Mouse (Mus musculus): ENCODE measurements around the gene Sfswap. TPM values are rescaled to one million over a fixed set of nuclear protein-coding genes. Genes with fewer than 3 reads are reported as not detected.

Gene Sfswap
- polyA plus RNA-seq (2012; ENCODE audit: insufficient read depth, insufficient read length, missing spikeins) = 17.6 and 23.7 TPM in 2 replicates

DNA sequence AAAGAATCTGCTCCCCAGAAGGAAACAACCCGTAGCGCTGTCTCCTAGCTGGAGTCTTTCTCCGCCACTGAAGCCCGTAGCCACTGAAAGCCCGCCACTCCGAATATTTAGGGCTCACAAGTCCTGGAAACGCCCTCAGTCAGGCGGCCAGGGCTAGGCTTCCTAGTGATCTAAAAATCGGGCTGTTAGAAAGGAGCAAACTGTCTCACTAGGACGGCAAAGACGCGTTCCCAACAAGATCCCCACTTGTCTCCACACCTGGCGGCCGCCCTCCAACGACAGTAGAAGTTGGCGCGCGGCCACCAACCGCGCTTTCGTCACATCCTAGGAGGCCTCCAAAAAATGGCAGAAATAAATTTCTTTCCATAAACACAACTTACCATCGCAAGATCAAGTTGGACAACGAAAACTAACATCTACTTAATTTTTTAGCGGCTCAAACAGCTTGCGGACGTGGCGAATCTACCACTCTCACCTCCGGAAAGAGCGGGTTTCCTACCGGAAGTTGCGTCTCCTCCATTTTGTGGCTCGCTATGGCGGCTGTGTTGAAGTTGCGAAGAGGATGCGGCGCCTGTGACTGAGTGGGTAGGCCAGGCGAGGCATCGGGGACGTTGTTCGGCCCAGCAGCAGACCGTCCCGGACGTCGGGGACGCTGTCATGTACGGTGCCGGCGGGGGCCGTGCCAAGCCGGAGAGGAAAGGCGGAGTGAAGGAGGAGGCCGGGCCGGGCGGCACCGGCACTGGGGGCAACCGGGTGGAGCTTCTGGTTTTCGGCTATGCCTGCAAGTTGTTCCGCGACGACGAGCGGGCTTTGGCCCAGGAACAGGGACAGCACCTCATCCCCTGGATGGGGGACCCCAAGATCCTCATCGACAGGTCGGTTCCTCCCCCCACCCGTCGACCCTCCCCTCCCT lies at the start of gene Sfswap:
Sfswap (plus strand) TSS at position 500 of the 913 bp plus-strand sequence.
- H3K4me3 ChIP-seq (ENCODE audit: insufficient read depth, low read depth, low read length) = peak within 1 kb of the TSS; percentile 96
- H3K4me1 ChIP-seq (ENCODE audit: control insufficient read depth, insufficient read depth, insufficient read length, low read length) = peaks cover 8% of the 10 kb centered on the region; the same call in 1 of the 2 replicates
- peak within 1 kb of the TSS; percentile 90 for H3K27ac ChIP-seq (replicated peaks; ENCODE audit: low read depth, low read length)

DNA sequence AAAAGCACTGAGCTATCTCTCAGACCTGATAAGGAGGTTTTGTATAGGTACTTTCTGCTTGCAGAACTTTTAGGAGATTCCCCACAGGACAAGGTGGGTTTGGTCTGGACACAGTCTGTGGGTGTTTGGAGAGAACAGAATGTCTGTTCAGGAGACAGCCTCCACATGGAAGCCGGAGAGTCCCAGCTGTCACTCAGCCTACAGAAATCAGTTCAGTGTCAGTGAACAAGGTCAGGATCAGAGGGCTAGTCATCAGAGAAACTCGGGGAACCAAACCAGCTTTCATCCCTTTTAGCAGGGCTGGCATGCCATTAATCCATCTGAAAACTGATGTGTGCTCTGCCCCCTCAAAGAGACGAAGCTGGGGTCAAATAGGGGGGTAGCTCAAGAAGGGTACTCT lies 48.5 kb upstream of the Sfswap start:
- H3K27ac ChIP-seq (replicated peaks; ENCODE audit: low read depth, low read length) = no peak overlapping the region
- H3K4me1 ChIP-seq (ENCODE audit: control insufficient read depth, insufficient read depth, insufficient read length, low read length) = peaks cover 3% of the 10 kb centered on the region; the same call in 1 of the 2 replicates
- no peak overlapping the region for H3K4me3 ChIP-seq (ENCODE audit: insufficient read depth, low read depth, low read length)

DNA sequence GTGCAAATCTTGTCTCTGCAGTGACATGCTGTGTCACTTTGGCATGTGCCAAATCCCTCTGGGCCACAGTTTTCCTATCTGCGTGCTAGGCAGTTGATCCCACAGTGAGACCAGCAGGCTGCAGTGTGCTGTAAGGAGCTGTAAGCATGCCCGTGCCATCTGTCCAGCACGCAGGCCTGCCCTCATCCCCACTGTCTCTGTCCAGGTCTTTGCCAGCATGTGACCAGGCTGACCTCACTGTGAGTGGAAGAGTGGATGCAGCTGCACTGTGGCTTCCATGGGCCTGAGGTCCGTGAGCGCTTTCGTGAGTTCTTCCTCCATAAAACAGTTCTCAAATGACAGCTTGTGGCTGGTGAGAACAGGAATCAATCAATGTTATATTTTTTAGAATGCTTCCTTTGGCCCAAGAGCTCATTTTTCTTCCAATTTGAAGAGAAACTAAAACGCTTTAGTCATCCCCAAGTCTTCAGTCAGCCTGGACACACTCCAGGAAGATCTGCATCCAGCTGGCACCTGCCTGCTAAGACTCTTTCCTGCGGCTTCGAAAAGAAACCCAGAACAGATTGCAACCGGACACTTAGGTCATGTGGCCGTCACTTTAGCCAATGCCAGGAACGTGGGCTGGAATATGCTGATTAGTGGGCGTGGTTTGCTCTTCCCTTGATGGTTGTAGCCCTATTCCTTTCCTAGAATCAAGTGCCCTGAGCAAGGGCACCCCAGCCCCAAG lies 46.1 kb upstream of the Sfswap start:
- Histone ChIP-seq H3K4me3 (ENCODE audit: insufficient read depth, low read depth, low read length) (peak overlapping the region; percentile 12; the same call in 1 of the 2 replicates), H3K27ac (replicated peaks; ENCODE audit: low read depth, low read length) (no peak overlapping the region), H3K4me1 (ENCODE audit: control insufficient read depth, insufficient read depth, insufficient read length, low read length) (peaks cover 13% of the 10 kb centered on the region)

DNA sequence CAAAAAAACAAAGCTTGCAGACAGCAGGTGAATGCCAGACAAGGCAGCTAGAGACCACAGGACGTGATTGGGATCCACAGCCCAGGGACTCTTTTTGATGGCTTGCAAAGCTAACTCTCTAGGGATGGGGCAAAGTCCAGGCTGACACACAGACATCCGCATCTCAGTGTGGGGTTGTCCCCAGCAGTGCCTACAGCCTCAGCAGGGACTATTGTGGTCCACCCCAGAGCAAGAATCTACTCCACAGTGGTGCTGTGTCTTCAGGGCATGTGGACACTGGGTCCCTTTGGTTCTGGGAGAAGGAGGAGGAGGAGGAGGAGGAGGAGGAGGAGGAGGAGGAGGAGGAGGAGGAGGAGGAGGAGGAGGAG lies 45.5 kb upstream of the Sfswap start:
- no peak overlapping the region for H3K27ac ChIP-seq (replicated peaks; ENCODE audit: low read depth, low read length)
- H3K4me1 ChIP-seq (ENCODE audit: control insufficient read depth, insufficient read depth, insufficient read length, low read length) = peaks cover 15% of the 10 kb centered on the region
- no peak overlapping the region for H3K4me3 ChIP-seq (ENCODE audit: insufficient read depth, low read depth, low read length)

DNA sequence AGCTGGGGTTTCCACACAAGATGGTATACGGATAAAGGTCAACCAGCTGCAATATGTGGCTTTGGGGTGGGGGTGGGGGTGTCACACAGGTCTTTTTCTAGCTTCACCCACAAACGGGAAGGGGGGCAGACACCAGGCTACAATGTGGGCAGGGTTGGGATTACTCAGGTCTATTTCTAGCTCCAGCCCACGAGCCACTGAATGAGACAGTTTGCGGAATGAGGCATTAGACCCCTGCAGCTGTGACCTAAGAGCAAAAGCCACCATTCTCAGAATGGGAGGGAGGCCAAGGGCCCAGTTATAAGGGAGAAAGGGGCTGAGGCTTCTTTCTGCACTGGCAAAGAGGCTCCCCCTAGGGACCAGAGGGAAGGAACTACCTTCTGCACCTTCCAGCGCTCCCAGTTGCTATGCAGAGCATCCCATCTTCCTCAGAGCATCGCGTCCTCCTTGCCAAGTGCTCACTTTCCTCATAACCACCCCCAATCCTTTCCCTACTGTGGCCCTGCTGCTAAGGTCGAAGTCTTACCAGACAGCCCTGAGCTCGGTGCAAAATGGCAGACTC lies 44.4 kb upstream of the Sfswap start:
- Histone ChIP-seq H3K4me3 (ENCODE audit: insufficient read depth, low read depth, low read length) (no peak overlapping the region), H3K4me1 (ENCODE audit: control insufficient read depth, insufficient read depth, insufficient read length, low read length) (peaks cover 18% of the 10 kb centered on the region), H3K27ac (replicated peaks; ENCODE audit: low read depth, low read length) (no peak overlapping the region)

DNA sequence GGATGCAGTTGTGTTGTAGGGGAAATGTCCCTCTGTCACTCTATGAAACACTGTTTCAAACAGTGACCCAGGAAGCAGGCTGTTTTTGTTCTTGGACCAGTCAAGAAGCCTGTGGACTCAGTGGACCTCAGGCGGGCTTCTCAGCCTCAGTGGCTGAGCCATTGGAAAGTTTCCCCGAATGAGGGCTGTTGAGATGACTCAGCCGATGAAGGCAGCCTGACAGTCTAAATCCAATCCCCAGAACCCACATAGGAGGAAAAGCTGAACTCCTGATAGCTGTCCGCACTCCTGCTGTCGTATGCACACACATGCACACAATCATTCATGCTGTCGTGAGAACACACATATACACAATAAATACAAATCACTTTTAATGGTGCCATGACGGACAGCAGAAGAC lies 42.9 kb upstream of the Sfswap start:
- Histone ChIP-seq H3K4me3 (ENCODE audit: insufficient read depth, low read depth, low read length) (no peak overlapping the region), H3K27ac (replicated peaks; ENCODE audit: low read depth, low read length) (no peak overlapping the region), H3K4me1 (ENCODE audit: control insufficient read depth, insufficient read depth, insufficient read length, low read length) (peaks cover 26% of the 10 kb centered on the region)

DNA sequence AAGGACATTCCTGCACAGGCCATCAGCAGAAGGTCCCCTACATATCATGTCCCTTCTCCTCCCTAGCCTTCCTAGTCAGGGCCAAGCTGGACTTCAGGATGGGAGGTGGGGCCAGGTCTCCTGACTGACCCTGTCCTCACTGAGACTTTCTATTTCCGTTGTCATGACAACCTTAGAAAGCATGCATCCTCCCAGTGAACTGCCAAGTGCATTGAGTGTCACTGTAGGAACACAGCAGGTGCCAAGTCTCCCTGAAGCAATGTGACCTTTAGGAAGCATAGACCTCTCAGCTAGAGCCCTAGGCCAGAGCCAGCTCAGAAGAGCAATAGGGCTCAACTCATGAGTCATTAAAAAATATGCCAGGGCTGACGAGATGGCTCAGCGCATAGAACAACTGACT lies 42.5 kb upstream of the Sfswap start:
- Histone ChIP-seq H3K4me3 (ENCODE audit: insufficient read depth, low read depth, low read length) (no peak overlapping the region), H3K27ac (replicated peaks; ENCODE audit: low read depth, low read length) (no peak overlapping the region), H3K4me1 (ENCODE audit: control insufficient read depth, insufficient read depth, insufficient read length, low read length) (peaks cover 27% of the 10 kb centered on the region)

DNA sequence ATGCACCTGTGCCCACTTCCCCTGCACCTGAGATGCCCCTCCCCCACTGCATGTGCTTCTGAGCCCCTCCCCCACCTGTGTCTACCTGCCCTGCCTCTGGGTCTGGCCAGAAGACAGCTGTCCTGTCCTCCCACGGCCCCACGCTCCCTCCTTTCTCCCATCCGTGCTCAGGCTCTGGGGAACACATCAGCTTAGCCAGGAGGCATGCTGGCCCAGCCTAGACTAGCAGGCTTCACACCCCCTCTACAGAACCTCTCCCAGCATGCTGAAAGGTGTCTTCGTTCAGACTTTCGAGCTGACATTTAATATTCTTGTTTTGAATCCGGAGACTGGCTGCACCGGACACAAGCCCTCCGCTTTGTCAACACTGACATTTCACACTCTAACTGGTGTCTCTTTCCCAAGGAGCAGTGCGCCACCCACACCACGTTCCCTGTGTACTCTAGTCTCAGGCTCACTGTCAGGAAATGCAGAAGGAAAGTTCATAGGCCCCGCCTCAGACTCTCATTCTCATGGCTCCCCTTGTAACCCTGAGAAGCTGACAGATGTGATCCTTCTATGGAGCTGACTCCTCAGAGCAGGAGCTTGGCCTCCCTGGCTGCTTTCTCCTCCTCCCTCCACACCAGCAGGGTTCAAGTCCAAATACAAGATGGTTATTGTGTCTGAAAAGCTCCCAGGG lies 40.1 kb upstream of the Sfswap start:
- Histone ChIP-seq H3K4me3 (ENCODE audit: insufficient read depth, low read depth, low read length) (no peak overlapping the region), H3K4me1 (ENCODE audit: control insufficient read depth, insufficient read depth, insufficient read length, low read length) (peaks cover 24% of the 10 kb centered on the region), H3K27ac (replicated peaks; ENCODE audit: low read depth, low read length) (0 out of 2 replicates have a peak overlapping the region, but pooled peaks have one; percentile 33)

DNA sequence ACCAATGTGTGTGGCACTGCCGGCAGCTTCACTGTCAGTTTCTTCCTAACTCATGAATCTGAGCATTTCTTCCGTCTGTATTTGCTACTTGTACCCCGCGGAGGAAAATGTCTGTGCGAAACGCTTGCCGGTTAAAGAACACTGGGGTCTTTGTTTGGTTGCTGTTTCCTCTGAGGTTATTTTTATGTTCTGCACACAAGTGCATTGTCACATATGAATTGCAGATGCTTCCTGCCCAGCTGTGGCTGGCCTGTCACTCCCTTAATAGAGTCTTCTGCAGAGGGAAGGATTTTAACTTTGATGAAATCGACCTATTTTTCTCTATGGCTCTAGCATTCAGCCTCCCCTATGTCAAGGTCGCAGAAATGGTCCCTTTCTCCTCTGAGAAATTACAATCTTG lies 37.4 kb upstream of the Sfswap start:
- Histone ChIP-seq H3K4me1 (ENCODE audit: control insufficient read depth, insufficient read depth, insufficient read length, low read length) (peaks cover 19% of the 10 kb centered on the region), H3K27ac (replicated peaks; ENCODE audit: low read depth, low read length) (peak overlapping the region; percentile 93), H3K4me3 (ENCODE audit: insufficient read depth, low read depth, low read length) (peak overlapping the region; percentile 23; the same call in 1 of the 2 replicates)

DNA sequence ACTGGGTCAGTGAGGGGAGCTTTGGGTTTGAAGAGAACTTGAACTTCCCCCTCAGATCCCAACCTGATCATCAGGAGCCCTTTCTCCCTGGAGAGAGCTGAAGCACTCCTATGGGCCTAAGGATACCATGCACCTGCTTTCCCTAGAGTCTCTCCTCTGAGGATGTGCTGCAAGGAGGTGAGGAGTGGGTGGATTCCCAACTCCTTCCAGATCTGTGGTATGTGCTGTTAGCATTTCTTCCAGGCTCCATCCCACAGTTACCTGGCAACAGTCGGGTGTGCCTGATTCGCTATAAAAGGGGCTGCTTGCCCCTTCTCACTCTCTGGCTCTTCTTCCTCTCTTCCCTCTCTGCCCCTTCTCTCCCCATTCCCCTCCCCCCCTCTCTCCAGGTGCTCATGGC lies 35.2 kb upstream of the Sfswap start:
- Histone ChIP-seq H3K4me3 (ENCODE audit: insufficient read depth, low read depth, low read length) (no peak overlapping the region), H3K4me1 (ENCODE audit: control insufficient read depth, insufficient read depth, insufficient read length, low read length) (peaks cover 9% of the 10 kb centered on the region), H3K27ac (replicated peaks; ENCODE audit: low read depth, low read length) (no peak overlapping the region)

DNA sequence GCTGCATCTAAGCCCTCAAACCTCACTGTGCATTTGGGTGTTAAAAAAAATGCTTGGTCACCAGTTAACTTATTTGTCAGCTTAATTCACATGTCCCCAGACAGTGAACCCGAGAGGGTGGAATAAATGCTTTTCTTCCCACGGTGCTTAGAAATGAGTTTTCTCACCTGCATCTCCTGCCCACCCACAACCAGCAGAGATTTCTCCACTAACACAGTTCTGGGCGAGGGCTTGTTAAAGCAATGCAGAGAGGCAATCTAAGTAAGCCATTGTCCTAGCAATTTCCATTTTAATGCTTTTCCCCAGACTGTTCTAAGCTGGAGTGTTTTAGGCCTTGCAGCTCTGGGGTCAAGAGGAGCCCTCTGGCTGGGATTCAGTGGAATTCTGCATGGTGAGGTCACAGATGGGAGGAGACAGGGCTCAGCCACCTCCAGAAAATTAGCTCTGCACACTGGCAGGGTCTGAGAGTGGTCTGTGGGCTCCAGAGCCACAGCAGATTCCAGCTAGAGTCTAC lies 25.4 kb upstream of the Sfswap start:
- Histone ChIP-seq H3K27ac (replicated peaks; ENCODE audit: low read depth, low read length) (no peak overlapping the region), H3K4me3 (ENCODE audit: insufficient read depth, low read depth, low read length) (no peak overlapping the region)

DNA sequence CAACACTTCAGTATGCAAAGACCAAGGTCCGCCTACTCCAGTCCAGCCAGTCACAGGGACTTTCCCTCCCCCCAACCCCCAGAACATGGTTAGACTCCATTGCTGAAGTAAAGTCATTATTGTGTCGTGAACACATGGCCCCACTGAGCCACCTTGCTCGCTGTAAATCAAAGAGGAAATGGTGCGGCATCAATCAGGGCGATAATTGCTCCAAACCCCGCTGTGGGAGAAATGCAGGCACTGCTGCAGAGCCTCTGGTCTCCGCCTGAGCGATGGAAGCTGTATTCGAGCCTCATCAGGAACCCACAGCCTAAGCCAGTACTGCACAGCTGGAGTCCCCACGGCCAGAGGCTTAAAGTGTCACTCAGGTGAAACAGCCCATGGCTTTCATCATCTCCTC lies 11.1 kb upstream of the Sfswap start:
- no peak overlapping the region for H3K27ac ChIP-seq (replicated peaks; ENCODE audit: low read depth, low read length)
- H3K4me3 ChIP-seq (ENCODE audit: insufficient read depth, low read depth, low read length) = no peak overlapping the region
- peaks cover 4% of the 10 kb centered on the region; the same call in 1 of the 2 replicates for H3K4me1 ChIP-seq (ENCODE audit: control insufficient read depth, insufficient read depth, insufficient read length, low read length)

More for the DNA sequence above, 25.4 kb upstream of the Sfswap start:
- H3K4me1 ChIP-seq (ENCODE audit: control insufficient read depth, insufficient read depth, insufficient read length, low read length) = no peaks in the 10 kb centered on the region

DNA sequence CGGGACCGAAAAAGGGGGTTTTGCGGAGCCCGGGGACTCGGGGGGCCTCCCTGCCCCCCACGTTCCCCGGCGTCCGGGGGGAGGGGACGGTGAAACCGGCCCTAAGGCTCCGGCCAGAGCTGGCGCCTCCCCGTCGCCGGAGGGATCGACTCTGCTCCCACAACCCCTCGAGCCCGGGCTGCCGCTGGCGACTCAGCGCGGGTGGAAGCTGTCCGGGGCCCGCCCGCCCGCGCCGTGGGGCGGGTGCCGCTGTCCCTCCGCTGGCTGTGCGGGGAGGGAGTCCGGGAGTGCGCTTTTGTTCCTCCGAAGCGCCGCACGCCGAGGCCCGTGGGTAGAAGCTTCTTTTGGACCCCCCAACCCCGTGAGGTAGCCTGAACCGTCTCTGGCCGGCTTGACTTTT lies 650 bp downstream of the Sfswap start:
- peak overlapping the region; percentile 96 for H3K4me3 ChIP-seq (ENCODE audit: insufficient read depth, low read depth, low read length)
- H3K4me1 ChIP-seq (ENCODE audit: control insufficient read depth, insufficient read depth, insufficient read length, low read length) = peaks cover 8% of the 10 kb centered on the region; the same call in 1 of the 2 replicates
- H3K27ac ChIP-seq (replicated peaks; ENCODE audit: low read depth, low read length) = no peak overlapping the region

DNA sequence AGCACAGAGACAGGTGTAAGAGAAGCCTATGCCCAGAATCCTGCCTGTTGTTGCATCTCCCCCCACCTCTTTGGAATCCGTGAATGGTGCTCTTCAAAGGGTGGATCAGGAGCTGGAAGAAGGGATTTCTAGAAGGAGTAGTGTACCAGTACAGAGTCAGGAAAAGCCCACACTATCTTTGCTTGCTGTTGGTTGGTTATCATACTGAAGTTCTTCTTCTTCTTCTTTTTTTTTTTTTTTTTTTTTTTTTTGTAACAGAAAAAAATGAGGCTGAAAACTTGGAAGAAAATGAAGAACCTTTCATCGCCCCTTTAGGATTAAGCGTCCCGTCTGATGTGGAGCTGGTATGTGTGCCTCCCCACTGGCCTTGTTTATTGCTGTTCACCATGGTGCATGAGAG lies 5.9 kb downstream of the Sfswap start:
- Histone ChIP-seq H3K4me1 (ENCODE audit: control insufficient read depth, insufficient read depth, insufficient read length, low read length) (peaks cover 8% of the 10 kb centered on the region; the same call in 1 of the 2 replicates), H3K4me3 (ENCODE audit: insufficient read depth, low read depth, low read length) (no peak overlapping the region), H3K27ac (replicated peaks; ENCODE audit: low read depth, low read length) (no peak overlapping the region)

Measured in brown adipose tissue, adult 24 weeks (tissue).